Mouse (Mus musculus): ENCODE results near the gene Klhl22. TPM values are rescaled to one million over a fixed set of nuclear protein-coding genes. Genes with fewer than 3 reads are reported as not detected.

Klhl22 gene
- polyA plus RNA-seq, 1 experiment from 2014 or later, result 7.1 TPM

- 21% methylated on average over 18 of the region's 18 CpGs for WGBS (ENCODE audit: missing documents)
- no peak overlapping the region for H3K27ac ChIP-seq
- no peak overlapping the region for H3K4me3 ChIP-seq (ENCODE audit: inconsistent target)
- no peaks in the 10 kb centered on the region for H3K79me2 ChIP-seq (ENCODE audit: inconsistent target)
- H3K36me3 ChIP-seq (ENCODE audit: inconsistent target), result no peaks in the 10 kb centered on the region
Measured at GRCm38 (mm10) chr16:17802456-17802838, 43.0 kb downstream of the Klhl22 start.

GRCm38 (mm10) chr16:17802839-17803674, 43.6 kb downstream of the Klhl22 start:
- H3K79me2 ChIP-seq (ENCODE audit: inconsistent target), result no peaks in the 10 kb centered on the region
- H3K36me3 ChIP-seq (ENCODE audit: inconsistent target), result no peaks in the 10 kb centered on the region
- H3K4me3 ChIP-seq (ENCODE audit: inconsistent target), result no peak overlapping the region
- 2% methylated on average over 83 of the region's 83 CpGs for WGBS (ENCODE audit: missing documents)
- H3K27ac ChIP-seq, result no peak overlapping the region

- H3K4me3 ChIP-seq (ENCODE audit: inconsistent target), result no peak overlapping the region
- no peaks in the 10 kb centered on the region for H3K79me2 ChIP-seq (ENCODE audit: inconsistent target)
- H3K27ac ChIP-seq, result no peak overlapping the region
- WGBS (ENCODE audit: missing documents), result 28% methylated on average over 28 of the region's 33 CpGs
- no peaks in the 10 kb centered on the region for H3K36me3 ChIP-seq (ENCODE audit: inconsistent target)
Measured at GRCm38 (mm10) chr16:17803675-17804448, 44.4 kb downstream of the Klhl22 start.

GRCm38 (mm10) chr16:17804449-17804912, 45.1 kb downstream of the Klhl22 start:
- 5% methylated on average over 28 of the region's 33 CpGs for WGBS (ENCODE audit: missing documents)
- no peaks in the 10 kb centered on the region for H3K36me3 ChIP-seq (ENCODE audit: inconsistent target)
- no peaks in the 10 kb centered on the region for H3K79me2 ChIP-seq (ENCODE audit: inconsistent target)
- no peak overlapping the region for H3K27ac ChIP-seq
- no peak overlapping the region for H3K4me3 ChIP-seq (ENCODE audit: inconsistent target)

- 14% methylated on average over 5 of the region's 7 CpGs for WGBS (ENCODE audit: missing documents)
- H3K4me3 ChIP-seq (ENCODE audit: inconsistent target), result no peak overlapping the region
- H3K27ac ChIP-seq, result no peak overlapping the region
Measured at GRCm38 (mm10) chr16:17804982-17805381, 45.6 kb downstream of the Klhl22 start.

GRCm38 (mm10) chr16:17806581-17807191, 47.3 kb downstream of the Klhl22 start:
- 6% methylated on average over 48 of the region's 50 CpGs for WGBS (ENCODE audit: missing documents)
- H3K36me3 ChIP-seq (ENCODE audit: inconsistent target), result no peaks in the 10 kb centered on the region
- H3K4me3 ChIP-seq (ENCODE audit: inconsistent target), result no peak overlapping the region
- no peaks in the 10 kb centered on the region for H3K79me2 ChIP-seq (ENCODE audit: inconsistent target)
- H3K27ac ChIP-seq, result no peak overlapping the region

More at GRCm38 (mm10) chr16:17804982-17805381, 45.6 kb downstream of the Klhl22 start:
- H3K79me2 ChIP-seq (ENCODE audit: inconsistent target), result no peaks in the 10 kb centered on the region
- no peaks in the 10 kb centered on the region for H3K36me3 ChIP-seq (ENCODE audit: inconsistent target)

GRCm38 (mm10) chr16:17807192-17808009, 48.0 kb downstream of the Klhl22 start:
- Histone ChIP-seq H3K27ac (no peak overlapping the region), H3K36me3 (ENCODE audit: inconsistent target) (no peaks in the 10 kb centered on the region), H3K4me3 (ENCODE audit: inconsistent target) (no peak overlapping the region), H3K79me2 (ENCODE audit: inconsistent target) (no peaks in the 10 kb centered on the region)
- 7% methylated on average over 73 of the region's 73 CpGs for WGBS (ENCODE audit: missing documents)

GRCm38 (mm10) chr16:17809125-17809524, 49.7 kb downstream of the Klhl22 start:
- Histone ChIP-seq H3K4me3 (ENCODE audit: inconsistent target) (no peak overlapping the region), H3K36me3 (ENCODE audit: inconsistent target) (no peaks in the 10 kb centered on the region), H3K27ac (no peak overlapping the region), H3K79me2 (ENCODE audit: inconsistent target) (no peaks in the 10 kb centered on the region)
- 81% methylated on average over 4 of the region's 4 CpGs for WGBS (ENCODE audit: missing documents)

GRCm38 (mm10) chr16:17809711-17810110, 50.3 kb downstream of the Klhl22 start:
- no peaks in the 10 kb centered on the region for H3K79me2 ChIP-seq (ENCODE audit: inconsistent target)
- no peak overlapping the region for H3K27ac ChIP-seq
- H3K4me3 ChIP-seq (ENCODE audit: inconsistent target), result no peak overlapping the region
- WGBS (ENCODE audit: missing documents), result 24% methylated on average over 7 of the region's 7 CpGs
- H3K36me3 ChIP-seq (ENCODE audit: inconsistent target), result no peaks in the 10 kb centered on the region

- Histone ChIP-seq H3K79me2 (ENCODE audit: inconsistent target) (no peaks in the 10 kb centered on the region), H3K36me3 (ENCODE audit: inconsistent target) (no peaks in the 10 kb centered on the region)
- 6% methylated on average over 5 of the region's 5 CpGs for WGBS (ENCODE audit: missing documents)
Measured at GRCm38 (mm10) chr16:17812120-17812519, 52.7 kb downstream of the Klhl22 start.

GRCm38 (mm10) chr16:17813173-17813572, 53.8 kb downstream of the Klhl22 start:
- H3K36me3 ChIP-seq (ENCODE audit: inconsistent target), result no peaks in the 10 kb centered on the region

More at GRCm38 (mm10) chr16:17812120-17812519, 52.7 kb downstream of the Klhl22 start:
- Histone ChIP-seq H3K27ac (no peak overlapping the region), H3K4me3 (ENCODE audit: inconsistent target) (no peak overlapping the region)

GRCm38 (mm10) chr16:17815411-17816402, 56.3 kb downstream of the Klhl22 start:
- Histone ChIP-seq H3K4me3 (ENCODE audit: inconsistent target) (no peak overlapping the region), H3K79me2 (ENCODE audit: inconsistent target) (no peaks in the 10 kb centered on the region), H3K27ac (no peak overlapping the region), H3K36me3 (ENCODE audit: inconsistent target) (no peaks in the 10 kb centered on the region)
- WGBS (ENCODE audit: missing documents), result 4% methylated on average over 62 of the region's 63 CpGs

More at GRCm38 (mm10) chr16:17813173-17813572, 53.8 kb downstream of the Klhl22 start:
- Histone ChIP-seq H3K27ac (no peak overlapping the region), H3K79me2 (ENCODE audit: inconsistent target) (no peaks in the 10 kb centered on the region), H3K4me3 (ENCODE audit: inconsistent target) (no peak overlapping the region)
- WGBS (ENCODE audit: missing documents), result 60% methylated on average over 4 of the region's 4 CpGs

GRCm38 (mm10) chr16:17816528-17816927, 57.1 kb downstream of the Klhl22 start:
- Histone ChIP-seq H3K4me3 (ENCODE audit: inconsistent target) (no peak overlapping the region), H3K27ac (no peak overlapping the region), H3K36me3 (ENCODE audit: inconsistent target) (no peaks in the 10 kb centered on the region), H3K79me2 (ENCODE audit: inconsistent target) (no peaks in the 10 kb centered on the region)
- WGBS (ENCODE audit: missing documents), result 98% methylated on average over 8 of the region's 8 CpGs
